Mouse (Mus musculus): Measurements from ENCODE around the gene Cxadr. TPM values are rescaled to one million over a fixed set of nuclear protein-coding genes. Genes with fewer than 3 reads are reported as not detected.

Cxadr gene
- polyA plus RNA-seq, 2 experiments = 7.7 to 11.7 TPM

DNA sequence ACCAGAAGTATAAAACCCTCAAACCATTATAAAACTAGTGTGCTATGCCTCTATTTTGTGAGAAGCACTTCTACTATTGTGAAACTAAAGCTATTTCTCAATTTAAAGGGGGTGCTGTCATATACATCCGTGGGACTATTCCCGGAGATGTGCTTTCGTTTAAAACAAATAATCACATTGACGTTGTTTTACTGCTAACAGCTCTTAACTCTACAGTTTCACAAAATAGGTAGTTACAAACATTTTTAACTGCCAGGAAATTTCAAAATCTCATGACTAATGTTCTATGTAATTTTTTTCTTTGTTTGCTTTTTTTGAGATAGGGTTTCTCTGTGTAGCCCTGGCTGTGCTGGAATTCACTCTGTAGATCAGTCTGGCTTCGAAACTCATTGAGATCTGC is 77.2 kb downstream of the Cxadr start:
- Histone ChIP-seq H3K4me3 (ENCODE audit: insufficient read depth in 1 of 2, low read depth in 2 of 2, low read length in 2 of 2) (no peak overlapping the region), H3K9me3 (ENCODE audit: control insufficient read depth, low read length) (no peaks in the 10 kb centered on the region), H3K27me3 (ENCODE audit: control insufficient read depth, insufficient read depth, low read length) (no peaks in the 10 kb centered on the region), H3K4me2 (ENCODE audit: low read depth) (no peak overlapping the region), H3K9ac (replicated peaks) (no peak overlapping the region), H3K27ac (no peak overlapping the region), H3K4me1 (replicated peaks; ENCODE audit: control insufficient read depth in 2 of 2, insufficient read depth in 2 of 2, low read length in 1 of 2) (peaks cover 3 to 13% of the 10 kb centered on the region in 2 experiments; a peak in 3 of 4 replicates), H3K36me3 (replicated peaks; ENCODE audit: control insufficient read depth, insufficient read depth, low read depth) (no peaks in the 10 kb centered on the region)
- DNase-seq (ENCODE audit: low read depth in 3 of 3, low spot score in 3 of 3) = no peak
- 73% methylated on average over 5 of the region's 5 CpGs for WGBS (ENCODE audit: insufficient replicate concordance)
- TF ChIP-seq EP300 (IDR thresholded peaks at IDR 0.05; ENCODE audit: low read depth) = no peak
- TF ChIP-seq CTCF (IDR thresholded peaks at IDR 0.05; ENCODE audit: low read depth) = no peak
- ATAC-seq (ENCODE audit: insufficient read depth) = no peak

- H3K36me3 ChIP-seq (replicated peaks; ENCODE audit: control insufficient read depth, insufficient read depth, low read depth) = no peaks in the 10 kb centered on the region
- ATAC-seq (ENCODE audit: insufficient read depth) (no peak), DNase-seq (ENCODE audit: low read depth in 3 of 3, low spot score in 3 of 3) (no peak)
- H3K9ac ChIP-seq (replicated peaks) = no peak overlapping the region
- H3K9me3 ChIP-seq (ENCODE audit: control insufficient read depth, low read length) = no peaks in the 10 kb centered on the region
- H3K27me3 ChIP-seq (ENCODE audit: control insufficient read depth, insufficient read depth, low read length) = no peaks in the 10 kb centered on the region
- WGBS (ENCODE audit: insufficient replicate concordance) = 65% methylated on average over 4 of the region's 4 CpGs
- TF ChIP-seq CTCF (IDR thresholded peaks at IDR 0.05; ENCODE audit: low read depth) = no peak
- no peak for TF ChIP-seq EP300 (IDR thresholded peaks at IDR 0.05; ENCODE audit: low read depth)
- no peaks in the 10 kb centered on the region for H3K4me1 ChIP-seq (replicated peaks; ENCODE audit: control insufficient read depth in 2 of 2, insufficient read depth in 2 of 2, low read length in 1 of 2)
- no peak overlapping the region for H3K27ac ChIP-seq
- H3K4me2 ChIP-seq (ENCODE audit: low read depth) = no peak overlapping the region
- no peak overlapping the region for H3K4me3 ChIP-seq (ENCODE audit: insufficient read depth in 1 of 2, low read depth in 2 of 2, low read length in 2 of 2)
Observed at GRCm38 (mm10) chr16:78389122-78389521, 87.8 kb downstream of the Cxadr start.

DNA sequence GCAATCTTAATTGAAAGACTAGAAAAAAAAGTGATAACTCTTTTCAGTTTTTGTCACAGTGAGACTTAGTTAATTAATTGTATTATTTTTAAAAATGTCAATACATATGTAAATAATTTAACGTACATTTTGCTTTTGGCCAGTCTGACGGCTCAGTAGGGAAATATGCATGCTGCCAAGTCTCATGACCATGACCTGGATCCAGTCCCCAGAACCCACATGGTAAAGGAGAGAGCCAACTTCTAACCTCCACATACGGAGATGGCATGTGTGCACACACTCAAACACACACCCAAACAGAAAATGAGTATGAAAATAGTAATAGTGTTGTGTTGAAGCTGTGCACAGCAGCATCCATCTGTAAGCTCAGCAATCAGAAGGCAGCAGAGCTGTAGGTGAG is 88.7 kb downstream of the Cxadr start:
- Histone ChIP-seq H3K27me3 (ENCODE audit: control insufficient read depth, insufficient read depth, low read length) (no peaks in the 10 kb centered on the region), H3K9me3 (ENCODE audit: control insufficient read depth, low read length) (no peaks in the 10 kb centered on the region), H3K4me1 (replicated peaks; ENCODE audit: control insufficient read depth in 2 of 2, insufficient read depth in 2 of 2, low read length in 1 of 2) (no peaks in the 10 kb centered on the region), H3K9ac (replicated peaks) (no peak overlapping the region), H3K4me2 (ENCODE audit: low read depth) (no peak overlapping the region), H3K27ac (no peak overlapping the region), H3K36me3 (replicated peaks; ENCODE audit: control insufficient read depth, insufficient read depth, low read depth) (no peaks in the 10 kb centered on the region), H3K4me3 (ENCODE audit: insufficient read depth in 1 of 2, low read depth in 2 of 2, low read length in 2 of 2) (no peak overlapping the region)
- ATAC-seq (ENCODE audit: insufficient read depth) (no peak), DNase-seq (ENCODE audit: low read depth in 3 of 3, low spot score in 3 of 3) (no peak)
- WGBS (ENCODE audit: insufficient replicate concordance) = 58% methylated on average over 3 of the region's 3 CpGs
- TF ChIP-seq CTCF (IDR thresholded peaks at IDR 0.05; ENCODE audit: low read depth) (no peak), EP300 (IDR thresholded peaks at IDR 0.05; ENCODE audit: low read depth) (no peak)

GRCm38 (mm10) chr16:78391354-78391753 is 90.1 kb downstream of the Cxadr start:
- Histone ChIP-seq H3K4me1 (replicated peaks; ENCODE audit: control insufficient read depth in 2 of 2, insufficient read depth in 2 of 2, low read length in 1 of 2) (no peaks in the 10 kb centered on the region), H3K9ac (replicated peaks) (no peak overlapping the region), H3K36me3 (replicated peaks; ENCODE audit: control insufficient read depth, insufficient read depth, low read depth) (no peaks in the 10 kb centered on the region), H3K27me3 (ENCODE audit: control insufficient read depth, insufficient read depth, low read length) (no peaks in the 10 kb centered on the region), H3K27ac (no peak overlapping the region), H3K4me2 (ENCODE audit: low read depth) (no peak overlapping the region), H3K9me3 (ENCODE audit: control insufficient read depth, low read length) (no peaks in the 10 kb centered on the region), H3K4me3 (ENCODE audit: insufficient read depth in 1 of 2, low read depth in 2 of 2, low read length in 2 of 2) (no peak overlapping the region)
- WGBS (ENCODE audit: insufficient replicate concordance) = 19% methylated on average over 2 of the region's 2 CpGs
- DNase-seq (ENCODE audit: low read depth in 3 of 3, low spot score in 3 of 3) = no peak
- no peak for TF ChIP-seq CTCF (IDR thresholded peaks at IDR 0.05; ENCODE audit: low read depth)
- no peak for TF ChIP-seq EP300 (IDR thresholded peaks at IDR 0.05; ENCODE audit: low read depth)
- no peak for ATAC-seq (ENCODE audit: insufficient read depth)

DNA sequence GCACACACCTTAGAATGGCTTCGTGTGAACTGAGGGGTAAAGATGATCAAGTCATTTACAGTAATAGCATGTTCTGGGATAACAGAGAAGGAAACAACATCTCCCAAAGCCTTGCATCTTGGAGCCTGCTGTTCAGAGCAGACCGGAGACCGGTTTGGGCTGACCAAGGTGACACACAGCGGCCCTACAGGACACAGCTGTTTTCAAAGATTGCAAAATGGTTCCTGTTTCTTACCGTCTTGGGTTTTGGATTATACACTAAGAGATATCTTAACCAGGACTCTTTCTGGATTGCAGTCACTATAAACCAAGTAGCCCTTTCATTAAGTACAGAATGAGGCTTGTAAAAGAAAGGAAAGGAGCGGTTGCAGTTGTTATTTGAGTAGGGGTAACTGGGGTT is 97.4 kb downstream of the Cxadr start:
- TF ChIP-seq EP300 (IDR thresholded peaks at IDR 0.05; ENCODE audit: low read depth) = no peak
- TF ChIP-seq CTCF (IDR thresholded peaks at IDR 0.05; ENCODE audit: low read depth) = no peak
- Histone ChIP-seq H3K4me2 (ENCODE audit: low read depth) (no peak overlapping the region), H3K9me3 (ENCODE audit: control insufficient read depth, low read length) (no peaks in the 10 kb centered on the region), H3K27ac (no peak overlapping the region), H3K4me1 (replicated peaks; ENCODE audit: control insufficient read depth in 2 of 2, insufficient read depth in 2 of 2, low read length in 1 of 2) (no peaks in the 10 kb centered on the region), H3K4me3 (ENCODE audit: insufficient read depth in 1 of 2, low read depth in 2 of 2, low read length in 2 of 2) (no peak overlapping the region), H3K36me3 (replicated peaks; ENCODE audit: control insufficient read depth, insufficient read depth, low read depth) (no peaks in the 10 kb centered on the region), H3K9ac (replicated peaks) (no peak overlapping the region), H3K27me3 (ENCODE audit: control insufficient read depth, insufficient read depth, low read length) (no peaks in the 10 kb centered on the region)
- DNase-seq (ENCODE audit: low read depth in 3 of 3, low spot score in 3 of 3) = no peak
- no peak for ATAC-seq (ENCODE audit: insufficient read depth)
- WGBS (ENCODE audit: insufficient replicate concordance) = 41% methylated on average over 6 of the region's 6 CpGs
